Mouse (Mus musculus): ENCODE data around the gene Otog.

- TF ChIP-seq CTCF (IDR thresholded peaks at IDR 0.05) (no peak), EP300 (IDR thresholded peaks at IDR 0.05) (no peak)
Measured at GRCm38 (mm10) chr7:46283681-46284080, 42.9 kb downstream of the Otog start.
